Mouse (Mus musculus) neural tube, postnatal 0 days (tissue): ENCODE data around the gene Rhof. TPM values are rescaled to one million over a fixed set of nuclear protein-coding genes. Genes with fewer than 3 reads are reported as not detected.

Experiments used
- polyA plus RNA-seq: library from polyadenylated mRNA; unstranded; fragments of >200 nt; fragmentation: Nextera tagmentation; extraction: Ambion mirVana; gene quantifications from 2 replicates; pipeline ENCODE4 v1.2.1, GENCODE M21; 2015

Gene Rhof
- polyA plus RNA-seq: 47.6 and 50.3 TPM in 2 replicates

GRCm38 (mm10) chr5:123132308-123133071, at the start of gene Rhof:
Rhof (minus strand) TSS chr5:123132692.

DNA sequence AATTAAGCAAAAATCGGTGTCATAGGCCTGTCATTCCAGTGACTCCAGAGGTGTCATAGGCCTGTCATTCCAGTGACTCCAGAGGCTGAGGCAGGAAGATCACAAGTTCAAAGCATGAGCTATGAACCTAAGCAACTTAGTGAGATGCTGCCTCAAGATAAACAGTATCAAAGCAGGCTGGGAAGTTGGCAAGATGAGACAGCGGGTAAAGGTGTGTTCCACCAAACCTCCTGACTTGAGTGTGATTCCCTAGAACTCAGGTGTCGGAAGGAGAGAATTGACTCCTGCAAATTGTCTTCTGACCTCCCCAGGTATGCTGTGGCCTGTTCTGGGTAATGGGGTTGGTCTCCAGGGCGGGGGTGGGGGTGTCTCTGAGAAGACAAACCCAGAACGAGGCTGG, 36.8 kb upstream of the Rhof start, which contains the start of gene Psmd9:
Gene Psmd9, plus strand, starts transcription at position 130 of the 400 bp plus-strand sequence.

DNA sequence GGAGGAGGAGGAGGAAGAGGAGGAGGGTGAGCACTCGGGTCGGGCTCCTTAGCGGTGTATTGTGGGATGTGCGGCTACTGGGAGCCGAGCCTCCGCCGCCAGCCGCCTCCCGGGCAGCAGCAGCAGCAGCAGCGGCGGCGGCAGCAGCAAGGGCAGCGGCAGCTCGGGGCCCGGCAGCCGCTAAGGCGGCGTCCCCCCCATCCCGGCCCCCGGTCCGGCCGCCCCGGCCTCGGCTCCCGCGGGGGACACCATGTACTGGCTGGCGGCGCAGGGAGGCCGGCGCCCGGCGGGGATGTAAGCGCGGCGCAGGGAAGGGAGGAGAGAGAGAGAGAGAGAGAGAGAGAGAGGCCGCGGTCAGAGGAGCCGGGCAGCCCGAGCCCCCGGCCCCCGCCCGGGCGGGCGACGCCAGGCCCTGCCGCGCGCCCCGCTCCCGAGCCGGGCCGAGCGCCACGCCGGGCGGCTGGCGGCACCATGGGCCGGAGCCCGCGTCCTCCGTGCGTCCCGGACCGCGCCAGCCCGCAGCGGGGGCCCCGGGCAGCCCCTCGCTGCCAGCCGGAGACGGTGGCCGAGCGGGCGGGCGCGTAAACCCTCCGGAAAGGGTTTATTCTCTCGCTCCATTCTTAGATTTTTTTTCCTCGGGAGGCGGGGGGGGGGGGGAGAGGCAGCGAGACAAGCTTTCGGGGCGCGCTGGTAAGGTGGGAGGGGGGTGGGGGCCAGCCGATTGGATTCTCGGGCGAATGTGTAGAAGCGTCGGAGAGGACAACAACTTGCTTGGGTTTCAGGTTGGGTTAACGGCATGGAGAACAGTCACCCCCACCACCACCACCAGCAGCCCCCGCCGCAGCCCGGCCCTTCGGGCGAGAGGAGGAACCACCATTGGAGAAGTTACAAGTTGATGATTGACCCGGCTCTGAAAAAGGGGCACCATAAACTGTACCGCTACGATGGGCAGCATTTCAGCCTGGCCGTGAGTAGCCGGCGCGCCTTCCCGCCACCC, 10.0 kb upstream of the Rhof start, which contains the start of gene Setd1b:
Gene Setd1b, plus strand, starts transcription at position 33 of the 997 bp plus-strand sequence.

GRCm38 (mm10) chr5:123068115-123068514, 64.4 kb downstream of the Rhof start, which contains the start of gene Tmem120b:
Tmem120b (plus strand) TSS chr5:123068415.

Other genes starting within 250 kb of the Rhof start
- 62.5 and 67.7 TPM in 2 replicates for gene Kdm2b, start 142.9 kb downstream of the Rhof start, polyA plus RNA-seq
- gene Orai1, start 117.6 kb downstream of the Rhof start, polyA plus RNA-seq: 21.3 and 25.7 TPM in 2 replicates
- gene Morn3, start 85.7 kb downstream of the Rhof start, polyA plus RNA-seq: 1.0 and 1.1 TPM in 2 replicates
- 14.9 and 17.1 TPM in 2 replicates for gene Tmem120b, start 64.3 kb downstream of the Rhof start, polyA plus RNA-seq
- gene Setd1b, start 9.5 kb upstream of the Rhof start, polyA plus RNA-seq: 9.2 and 11.1 TPM in 2 replicates
- gene Psmd9, start 36.7 kb upstream of the Rhof start, polyA plus RNA-seq: 75.8 and 76.3 TPM in 2 replicates
- gene Hpd, start 50.0 kb upstream of the Rhof start, polyA plus RNA-seq: not detected in 2 replicates
- gene Wdr66, start 119.4 kb upstream of the Rhof start, polyA plus RNA-seq: 0.97 and 1.4 TPM in 2 replicates
- gene Bcl7a, start 211.1 kb upstream of the Rhof start, polyA plus RNA-seq: 21.6 and 23.0 TPM in 2 replicates